Mouse (Mus musculus) thymus, adult 2 months (tissue): ENCODE measurements around the gene Iqcd.

Source experiments
- CTCF ChIP-seq: fragments of 200-500 bp; IDR thresholded peaks from 2 replicates; pipeline ENCODE4 v1.5.1; 2012; ENCODE audit warnings: mild to moderate bottlenecking, control low read depth, low read length, moderate library complexity, borderline replicate concordance; ENCODE audit not compliant: control insufficient read depth, poor library complexity, insufficient read depth; ENCODE audit errors: extremely low read depth
- POLR2A ChIP-seq: fragments of 200-500 bp; IDR thresholded peaks from 2 replicates; pipeline ENCODE4 v1.6.1; 2012; ENCODE audit warnings: mild to moderate bottlenecking, low read length, control low read depth, moderate library complexity; ENCODE audit not compliant: control insufficient read depth, poor library complexity, insufficient read depth; ENCODE audit errors: extremely low read depth

DNA sequence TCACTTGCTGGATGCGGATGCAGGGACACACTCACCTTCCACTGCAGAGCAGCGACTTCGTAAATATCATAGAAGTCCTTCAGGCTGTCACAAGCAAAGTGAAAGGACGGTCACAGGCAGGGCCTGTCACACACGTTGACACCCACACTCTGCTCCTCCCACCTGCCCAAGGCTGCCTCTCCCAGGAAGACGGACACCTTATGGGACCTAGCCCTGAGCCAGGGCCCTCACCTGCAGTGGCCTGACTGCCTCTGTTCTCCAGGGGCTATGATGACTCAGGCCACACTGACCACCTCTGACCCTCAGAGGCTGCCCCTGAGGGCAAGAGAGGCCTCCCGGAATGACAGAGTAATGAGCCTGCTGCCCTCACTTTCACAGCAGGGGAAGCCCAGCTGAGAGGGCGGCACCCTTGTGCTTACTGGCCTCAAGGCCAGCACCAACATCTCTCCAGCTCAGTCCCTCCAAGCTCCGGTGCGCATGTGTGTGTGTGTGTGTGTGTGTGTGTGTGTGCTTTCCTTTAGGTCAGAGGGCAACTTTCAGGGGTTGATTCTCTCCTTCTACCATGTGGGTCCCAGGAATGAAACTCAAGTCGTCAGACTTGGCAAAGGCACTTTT lies 40.5 kb upstream of the Iqcd start:
- TF ChIP-seq CTCF (no peak), POLR2A (no peak)
